Mouse (Mus musculus) stomach, embryonic 14.5 days (tissue): Measurements from ENCODE around the gene Aifm3. TPM values are rescaled to one million over a fixed set of nuclear protein-coding genes. Genes with fewer than 3 reads are reported as not detected.
"Not testable (repeated sequence)": the region's sequence is repeated elsewhere in the genome, so short reads cannot be mapped to it uniquely, and the experiment has no call there.

Experiments used
- ATAC-seq: fragments of 200-750 bp; cut with Nextera tagmentation; 2 replicates; pipeline ENCODE4 v1.8.0; 2017; ENCODE audit warnings: low read depth, moderate TSS enrichment; ENCODE audit not compliant: insufficient number of reproducible peaks, insufficient read depth, low FRiP score
- H3K27ac ChIP-seq: fragments of 300-500 bp; sonication (generic); 2 replicates; pipeline ENCODE4 v1.5.1; 2014; ENCODE audit warnings: mild to moderate bottlenecking, low read length, moderate library complexity, mixed read lengths
- H3K27me3 ChIP-seq: fragments of 300-500 bp; sonication (generic); 2 replicates; pipeline ENCODE4 v1.6.1; 2014; ENCODE audit warnings: low read length, control low read depth, mixed read lengths; ENCODE audit not compliant: control insufficient read depth, insufficient read depth
- H3K36me3 ChIP-seq: fragments of 300-500 bp; sonication (generic); 2 replicates; pipeline ENCODE4 v1.6.1; 2014; ENCODE audit warnings: mild to moderate bottlenecking, control low read depth, low read length, moderate library complexity, mixed read lengths; ENCODE audit not compliant: control insufficient read depth, insufficient read depth
- H3K4me1 ChIP-seq: fragments of 300-500 bp; sonication (generic); 2 replicates; pipeline ENCODE4 v1.6.1; 2014; ENCODE audit warnings: low read length, control low read depth, mixed read lengths; ENCODE audit not compliant: control insufficient read depth, insufficient read depth
- H3K4me2 ChIP-seq: fragments of 300-500 bp; sonication (generic); replicated peaks from 2 replicates; pipeline ENCODE4 v1.6.1; 2014; ENCODE audit warnings: low read depth, low read length, control low read depth
- H3K4me3 ChIP-seq: fragments of 300-500 bp; sonication (generic); 2 replicates; pipeline ENCODE4 v1.5.1; 2014; ENCODE audit warnings: low read depth, low read length, control low read depth
- H3K9ac ChIP-seq: fragments of 300-500 bp; sonication (generic); replicated peaks from 2 replicates; pipeline ENCODE4 v1.6.1; 2014; ENCODE audit warnings: low read depth, mild to moderate bottlenecking, control low read depth, low read length, moderate library complexity, mixed read lengths
- H3K9me3 ChIP-seq: fragments of 300-500 bp; sonication (generic); 2 replicates; pipeline ENCODE4 v1.6.1; 2016; ENCODE audit warnings: low read depth, low read length, control low read depth; ENCODE audit not compliant: control insufficient read depth
- WGBS: fragments of 180-500 bp; shearing (Covaris S2); extraction: QIAGEN DNeasy Blood & Tissue Kit; methylation state at CpG from one replicate; pipeline ENCODE4 v1.1.7; 2014; 5-methylcytosine and 5-hydroxymethylcytosine counted together
- polyA plus RNA-seq: library from polyadenylated mRNA; unstranded; fragments of >200 nt; fragmentation: Nextera tagmentation; extraction: Ambion mirVana; gene quantifications from 2 replicates; pipeline ENCODE4 v1.2.1, GENCODE M21; 2014

Aifm3 gene
- polyA plus RNA-seq, 1 experiment from 2014 or later = 1.7 TPM

GRCm38 (mm10) chr16:17553910-17554685 is 64.7 kb downstream of the Aifm3 start:
- Histone ChIP-seq H3K27ac (peak overlapping the region; percentile 66), H3K27me3 (no peaks in the 10 kb centered on the region), H3K4me1 (peaks cover 15% of the 10 kb centered on the region), H3K36me3 (no peaks in the 10 kb centered on the region), H3K4me2 (peak overlapping the region; percentile 32), H3K4me3 (no peak overlapping the region; the same call in 1 of the 2 replicates), H3K9me3 (no peaks in the 10 kb centered on the region), H3K9ac (no peak overlapping the region)
- WGBS = 9% methylated on average over 18 of the region's 18 CpGs
- peak; percentile 91 for ATAC-seq

DNA sequence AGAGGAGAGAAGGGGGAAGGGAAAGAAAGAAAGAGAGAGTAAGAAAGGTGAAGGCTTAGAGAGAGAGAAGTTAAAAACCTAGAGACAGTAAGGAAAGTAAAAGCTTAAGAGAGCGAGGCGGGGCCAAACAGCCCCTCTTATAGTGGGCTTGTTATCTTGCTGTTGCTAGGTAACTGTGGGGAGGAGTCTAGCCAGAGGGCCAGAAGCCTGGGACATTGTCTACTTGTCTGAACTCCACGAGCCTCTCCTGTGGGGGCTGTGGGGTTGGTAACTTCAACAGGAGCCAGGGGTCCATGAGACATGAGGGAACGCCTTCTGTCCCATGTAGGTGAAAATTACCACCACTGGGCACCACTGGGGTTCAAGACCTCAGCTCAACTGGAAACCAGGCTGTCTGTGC is 65.3 kb downstream of the Aifm3 start:
- not testable (repeated sequence) for ATAC-seq

GRCm38 (mm10) chr16:17556180-17556579 is 66.8 kb downstream of the Aifm3 start:
- no peaks in the 10 kb centered on the region for H3K36me3 ChIP-seq
- no peak overlapping the region for H3K9ac ChIP-seq
- WGBS = 74% methylated on average over 4 of the region's 4 CpGs
- H3K27ac ChIP-seq = no peak overlapping the region
- H3K9me3 ChIP-seq = no peaks in the 10 kb centered on the region
- no peaks in the 10 kb centered on the region for H3K27me3 ChIP-seq
- H3K4me1 ChIP-seq = peaks cover 24% of the 10 kb centered on the region
- no peak for ATAC-seq
- no peak overlapping the region for H3K4me3 ChIP-seq
- H3K4me2 ChIP-seq = no peak overlapping the region

More for the DNA sequence above, 65.3 kb downstream of the Aifm3 start:
- not testable (repeated sequence) for H3K27me3 ChIP-seq, H3K9ac ChIP-seq, H3K4me3 ChIP-seq, H3K36me3 ChIP-seq, H3K9me3 ChIP-seq
- peak overlapping the region; percentile 32; the same call in 1 of the 2 replicates for H3K4me2 ChIP-seq
- 15% methylated on average over 4 of the region's 4 CpGs for WGBS
- peak overlapping the region; percentile 66 for H3K27ac ChIP-seq
- H3K4me1 ChIP-seq = peaks cover 15% of the 10 kb centered on the region

- Histone ChIP-seq H3K27me3 (no peaks in the 10 kb centered on the region), H3K4me2 (no peak overlapping the region), H3K9me3 (no peaks in the 10 kb centered on the region), H3K4me3 (no peak overlapping the region), H3K4me1 (peaks cover 31% of the 10 kb centered on the region), H3K9ac (no peak overlapping the region), H3K36me3 (no peaks in the 10 kb centered on the region), H3K27ac (no peak overlapping the region)
- WGBS = 58% methylated on average over 4 of the region's 4 CpGs
- no peak for ATAC-seq
Observed at GRCm38 (mm10) chr16:17556907-17557306, 67.5 kb downstream of the Aifm3 start.

Other genes starting within 250 kb of the Aifm3 start
- gene Tmem191c, start 213.5 kb upstream of the Aifm3 start, polyA plus RNA-seq = 11.7 and 11.8 TPM in 2 replicates
- 0.15 and 0.22 TPM in 2 replicates for gene Serpind1, start 158.2 kb upstream of the Aifm3 start, polyA plus RNA-seq
- gene Snap29, start 83.6 kb upstream of the Aifm3 start, polyA plus RNA-seq = 7.4 and 7.6 TPM in 2 replicates
- gene Pi4ka, start 83.3 kb upstream of the Aifm3 start, polyA plus RNA-seq = 39.0 and 42.8 TPM in 2 replicates
- 56.5 and 62.3 TPM in 2 replicates for gene Crkl, start 37.6 kb upstream of the Aifm3 start, polyA plus RNA-seq
- gene Lztr1, start 19.1 kb downstream of the Aifm3 start, polyA plus RNA-seq = 78.6 and 89.5 TPM in 2 replicates
- 55.1 and 60.5 TPM in 2 replicates for gene Thap7, start 41.5 kb downstream of the Aifm3 start, polyA plus RNA-seq
- 0.27 and 0.35 TPM in 2 replicates for gene Lrrc74b, start 71.6 kb downstream of the Aifm3 start, polyA plus RNA-seq
- gene P2rx6, start 72.3 kb downstream of the Aifm3 start, polyA plus RNA-seq = 0.90 and 0.93 TPM in 2 replicates
- 13.0 and 15.2 TPM in 2 replicates for gene Slc7a4, start 93.6 kb downstream of the Aifm3 start, polyA plus RNA-seq
- gene Smpd4, start 129.7 kb downstream of the Aifm3 start, polyA plus RNA-seq = 38.7 and 42.6 TPM in 2 replicates
- 5.6 and 5.9 TPM in 2 replicates for gene Ccdc74a, start 156.9 kb downstream of the Aifm3 start, polyA plus RNA-seq
- 45.8 and 47.5 TPM in 2 replicates for gene Med15, start 243.3 kb downstream of the Aifm3 start, polyA plus RNA-seq